Mouse (Mus musculus) bone marrow macrophage, adult 2 months (primary cell): Measurements from ENCODE around the gene Cep83. TPM values are rescaled to one million over a fixed set of nuclear protein-coding genes. Genes with fewer than 3 reads are reported as not detected.
"Not testable (repeated sequence)": the region's sequence is repeated elsewhere in the genome, so short reads cannot be mapped to it uniquely, and the experiment has no call there.

Experiments
- H3K27ac ChIP-seq: 2 replicates; pipeline ENCODE4 v1.5.1; 2012; ENCODE audit warnings: low read depth, low read length; ENCODE audit not compliant: insufficient read depth
- H3K4me1 ChIP-seq: 2 replicates; pipeline ENCODE4 v1.6.1; 2012; ENCODE audit warnings: low read length; ENCODE audit not compliant: control insufficient read depth, insufficient read depth
- H3K4me3 ChIP-seq: 2 replicates; pipeline ENCODE4 v1.5.1; 2012; ENCODE audit warnings: mild to moderate bottlenecking, low read length, moderate library complexity; ENCODE audit not compliant: insufficient read depth
- CTCF ChIP-seq: IDR thresholded peaks from 2 replicates; pipeline ENCODE4 v1.5.1; 2012; ENCODE audit warnings: low read depth, mild to moderate bottlenecking, low read length, moderate library complexity
- POLR2A ChIP-seq: IDR thresholded peaks from 2 replicates; pipeline ENCODE4 v1.6.1; 2012; ENCODE audit warnings: mild to moderate bottlenecking, low read depth, low read length, borderline replicate concordance
- polyA plus RNA-seq: library from polyadenylated mRNA; stranded (reverse); fragments of >200 nt; gene quantifications from 2 replicates; pipeline ENCODE4 v1.2.4, GENCODE M21; 2012; ENCODE audit not compliant: missing spikeins, insufficient read depth, insufficient read length

The Cep83 gene
- polyA plus RNA-seq, 1 experiment: 26.4 TPM

DNA sequence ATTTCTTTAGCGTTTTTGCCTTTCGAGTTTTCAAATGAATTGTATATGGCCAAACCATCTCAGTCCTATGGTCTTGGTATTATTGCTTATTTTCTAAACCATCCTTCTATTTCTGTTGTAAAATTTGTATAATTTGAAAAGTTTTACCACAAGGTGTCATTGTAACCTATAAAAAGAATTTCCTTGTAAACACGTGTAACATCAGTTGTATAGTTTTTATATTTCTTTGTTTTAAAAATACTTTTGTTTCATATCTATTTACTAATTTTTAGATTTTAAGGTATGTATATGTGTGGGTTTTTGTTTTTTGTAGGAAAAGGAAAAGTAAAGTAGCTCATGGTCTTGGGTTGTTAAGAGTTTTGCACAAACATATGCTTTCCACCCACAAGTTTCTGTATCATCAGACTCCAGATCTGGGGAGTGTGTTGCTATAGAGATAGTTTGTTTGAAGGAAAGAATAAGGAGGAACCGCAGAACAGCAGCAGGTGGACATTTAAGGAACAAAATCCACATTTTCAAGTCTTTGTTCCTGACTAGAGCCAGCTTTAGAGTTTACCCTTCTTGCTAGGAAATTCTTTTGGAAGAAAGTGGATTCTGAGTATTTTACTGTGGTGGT is 17.3 kb downstream of the Cep83 start:
- TF ChIP-seq POLR2A (no peak), CTCF (no peak)
- Histone ChIP-seq H3K4me3 (no peak overlapping the region), H3K4me1 (peaks cover 16% of the 10 kb centered on the region), H3K27ac (no peak overlapping the region)

DNA sequence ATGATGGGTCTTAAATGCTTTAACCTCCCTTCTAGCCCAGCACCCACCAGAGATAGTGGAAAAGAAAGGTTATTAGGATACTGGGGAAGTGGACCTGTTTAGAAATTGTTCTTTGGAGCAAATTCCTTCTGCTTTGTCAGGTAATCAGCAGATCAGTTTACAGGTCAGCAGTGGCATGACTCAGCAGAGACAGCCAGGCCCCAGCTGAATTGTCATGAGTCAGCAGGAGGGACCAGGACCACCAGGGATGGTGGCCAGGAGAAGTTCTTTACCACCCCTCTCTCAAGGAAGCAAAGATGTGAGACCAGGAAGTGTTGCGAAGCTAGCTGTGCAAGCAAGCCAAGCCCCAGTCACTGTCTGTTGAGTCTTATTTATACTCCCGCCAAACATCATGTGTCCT is 18.2 kb downstream of the Cep83 start:
- H3K27ac ChIP-seq: no peak overlapping the region
- no peak for TF ChIP-seq CTCF
- no peak for TF ChIP-seq POLR2A
- peaks cover 16% of the 10 kb centered on the region for H3K4me1 ChIP-seq
- H3K4me3 ChIP-seq: no peak overlapping the region

DNA sequence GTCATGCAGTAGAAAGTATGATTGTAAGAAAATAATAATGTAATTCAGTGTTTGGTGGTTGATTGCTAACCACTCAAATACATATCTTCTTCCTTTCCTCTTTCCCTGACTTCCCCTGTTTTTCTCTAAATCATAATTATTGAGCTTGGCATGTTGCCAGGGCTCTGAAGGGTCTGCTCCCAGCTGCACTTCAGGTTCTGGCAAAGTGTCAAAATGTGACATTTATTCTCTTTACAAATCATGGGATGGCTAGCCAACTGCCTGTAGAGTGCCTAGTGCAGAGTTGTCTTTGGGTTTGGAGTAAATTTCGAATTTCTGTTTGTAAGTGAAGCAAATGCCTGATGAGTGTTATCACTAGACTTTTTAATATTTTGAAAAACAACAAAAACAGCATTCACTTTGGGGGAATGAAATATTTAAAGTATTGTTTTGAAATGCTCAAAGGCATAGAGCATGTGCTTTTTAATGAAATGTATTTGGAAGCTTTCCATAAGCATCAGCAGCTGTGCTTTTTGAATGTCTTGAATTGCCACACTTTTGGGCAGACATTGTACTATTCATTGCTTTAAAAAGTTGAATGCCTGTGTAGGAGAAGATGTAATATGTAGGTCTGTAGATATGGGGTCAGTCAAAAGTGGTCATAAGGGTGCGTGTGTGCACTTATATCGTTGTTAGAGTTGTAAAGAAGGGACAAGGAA is 21.3 kb downstream of the Cep83 start:
- Histone ChIP-seq H3K4me3 (no peak overlapping the region), H3K27ac (no peak overlapping the region), H3K4me1 (peaks cover 11% of the 10 kb centered on the region)
- no peak for TF ChIP-seq CTCF
- no peak for TF ChIP-seq POLR2A

DNA sequence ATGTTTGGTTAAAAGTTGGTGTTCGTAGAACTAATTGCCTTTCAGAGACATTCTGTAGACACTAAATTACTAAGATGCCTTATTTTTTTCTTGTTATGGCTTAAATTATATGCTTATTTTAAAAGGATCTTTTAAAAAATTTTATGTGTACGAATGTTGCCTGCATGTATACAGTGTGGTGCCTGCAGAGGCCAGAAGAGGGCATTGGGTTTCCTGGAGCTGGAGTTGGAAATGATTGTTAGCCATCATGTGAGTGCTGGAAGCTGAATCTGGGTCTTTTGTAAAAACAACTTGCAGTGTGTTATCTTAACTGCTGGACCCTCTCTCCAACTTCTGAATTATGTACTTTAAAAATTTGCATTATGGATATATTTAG is 21.9 kb downstream of the Cep83 start:
- no peak overlapping the region for H3K27ac ChIP-seq
- TF ChIP-seq POLR2A: no peak
- H3K4me1 ChIP-seq: peaks cover 11% of the 10 kb centered on the region
- H3K4me3 ChIP-seq: no peak overlapping the region

DNA sequence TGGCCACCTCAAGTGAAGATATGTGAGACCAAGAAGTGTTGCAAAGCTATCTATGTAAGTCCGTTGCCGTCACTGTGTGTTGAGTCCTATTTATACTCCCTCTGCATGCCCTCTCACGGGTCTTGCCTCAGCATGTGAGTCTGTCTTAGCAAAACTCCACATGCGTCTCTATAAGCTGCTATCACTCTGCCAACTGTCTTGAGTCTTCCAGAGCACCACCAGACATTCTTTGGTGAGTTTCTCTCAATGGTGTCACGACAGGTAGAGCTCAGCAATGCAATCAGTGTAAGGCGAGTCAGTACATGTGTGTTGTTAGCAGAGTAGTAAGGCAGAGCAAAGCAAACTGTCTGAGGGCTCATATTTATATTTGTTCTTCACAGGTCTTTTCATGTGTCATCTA is 31.8 kb downstream of the Cep83 start:
- Histone ChIP-seq H3K4me1 (no peaks in the 10 kb centered on the region), H3K27ac (no peak overlapping the region), H3K4me3 (no peak overlapping the region)
- TF ChIP-seq POLR2A (no peak), CTCF (no peak)

DNA sequence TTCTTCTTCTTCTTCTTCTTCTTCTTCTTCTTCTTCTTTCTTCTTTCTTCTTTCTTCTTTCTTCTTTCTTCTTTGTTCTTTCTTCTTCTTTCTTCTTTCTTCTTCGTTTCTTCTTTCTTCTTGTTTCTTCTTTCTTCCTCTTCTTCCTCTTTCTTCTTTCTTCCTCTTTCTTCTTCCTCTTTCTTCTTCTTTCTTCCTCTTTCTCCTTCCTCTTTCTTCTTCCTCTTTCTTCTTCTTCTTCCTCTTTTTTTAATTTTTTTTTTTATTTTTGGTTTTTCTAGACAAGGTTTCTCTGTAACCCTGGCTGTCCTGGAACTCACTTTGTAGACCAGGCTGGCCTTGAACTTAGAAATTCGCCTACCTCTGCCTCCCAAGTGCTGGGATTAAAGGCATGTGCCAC is 39.6 kb downstream of the Cep83 start:
- peak overlapping the region; percentile 85 for H3K27ac ChIP-seq
- H3K4me3 ChIP-seq, H3K4me1 ChIP-seq: not testable (repeated sequence)

DNA sequence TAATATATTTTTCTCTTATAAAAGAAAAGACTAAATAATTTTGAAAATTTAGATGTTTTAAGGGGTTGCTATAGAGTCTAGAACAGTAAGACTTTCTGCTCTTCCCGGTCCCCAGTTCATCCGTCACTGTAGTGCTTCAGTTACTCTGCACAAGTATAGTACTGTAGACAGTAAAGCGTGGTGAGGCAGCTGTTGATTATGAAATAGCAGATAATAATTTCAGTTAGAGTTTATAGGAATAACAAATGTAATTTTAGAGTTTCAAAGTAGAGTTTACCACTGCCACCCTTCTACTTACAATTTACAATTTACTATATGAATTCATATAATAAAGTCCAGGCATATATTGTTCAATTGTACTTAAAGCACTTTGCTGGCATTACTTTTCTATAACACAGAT is 42.0 kb downstream of the Cep83 start:
- no peak overlapping the region for H3K27ac ChIP-seq
- no peak for TF ChIP-seq CTCF
- TF ChIP-seq POLR2A: no peak
- no peak overlapping the region for H3K4me3 ChIP-seq
- peaks cover 2% of the 10 kb centered on the region; the same call in 1 of the 2 replicates for H3K4me1 ChIP-seq

DNA sequence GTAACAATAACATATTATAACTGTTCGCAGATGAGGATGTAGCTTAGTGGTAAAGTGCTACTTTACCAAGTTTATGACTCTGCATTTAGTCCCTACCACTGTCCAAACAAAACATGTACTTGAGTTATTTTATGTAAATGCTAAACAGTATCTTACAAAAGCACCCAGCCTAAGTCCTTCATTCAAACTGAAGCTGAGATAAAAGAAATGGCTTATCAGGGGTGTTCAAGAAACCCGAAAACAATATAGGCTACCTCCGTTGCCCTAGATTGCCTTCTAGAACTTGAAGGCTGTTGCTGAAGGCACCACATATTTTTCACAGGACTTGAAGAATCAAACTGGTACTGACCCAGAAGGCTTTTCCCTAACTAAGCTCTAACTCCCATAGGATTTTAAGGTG is 46.4 kb downstream of the Cep83 start:
- H3K4me3 ChIP-seq: no peak overlapping the region
- H3K27ac ChIP-seq: no peak overlapping the region
- TF ChIP-seq POLR2A (no peak), CTCF (no peak)
- peaks cover 2% of the 10 kb centered on the region; the same call in 1 of the 2 replicates for H3K4me1 ChIP-seq

DNA sequence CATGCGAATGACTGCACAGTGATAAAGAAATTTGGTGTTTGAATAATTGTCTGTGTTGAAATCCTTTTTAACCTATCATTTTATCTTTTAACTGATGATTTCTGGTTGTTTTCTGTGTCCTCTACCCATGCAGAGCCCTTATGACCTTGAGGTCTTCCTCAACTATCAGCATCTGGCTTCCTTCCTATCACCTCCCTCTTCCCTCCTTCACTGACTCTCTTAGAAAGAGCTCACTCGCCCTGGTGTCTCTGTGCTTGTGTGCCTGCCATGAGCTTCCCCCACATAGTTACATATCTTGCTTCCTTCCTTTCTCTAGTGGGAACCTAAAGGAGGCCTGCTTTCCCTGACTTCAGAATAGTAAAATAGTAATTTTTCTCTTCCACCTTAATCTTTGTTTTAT is 51.8 kb downstream of the Cep83 start:
- H3K4me3 ChIP-seq: no peak overlapping the region
- peaks cover 4% of the 10 kb centered on the region for H3K4me1 ChIP-seq
- TF ChIP-seq CTCF (no peak), POLR2A (no peak)
- no peak overlapping the region for H3K27ac ChIP-seq

DNA sequence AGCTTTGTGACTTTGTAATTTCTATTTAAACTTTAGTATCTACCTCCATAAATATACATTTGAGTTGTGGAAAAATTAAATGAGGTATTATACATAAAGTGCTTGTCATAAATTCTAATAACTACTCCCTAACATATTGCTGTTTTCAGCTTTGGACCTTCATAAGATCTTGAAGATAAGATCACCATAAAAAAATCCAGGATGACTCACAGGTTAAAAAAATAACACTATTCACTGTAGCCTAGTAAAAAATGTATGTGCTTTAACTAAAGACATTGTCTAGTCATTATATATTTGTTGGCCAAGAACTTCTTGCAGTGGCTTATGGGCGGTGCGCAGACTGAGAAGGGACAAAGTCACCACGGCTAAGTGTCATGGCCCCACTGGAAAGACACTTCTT is 53.0 kb downstream of the Cep83 start:
- Histone ChIP-seq H3K4me3 (no peak overlapping the region), H3K4me1 (peaks cover 4% of the 10 kb centered on the region), H3K27ac (no peak overlapping the region)
- TF ChIP-seq CTCF: no peak
- no peak for TF ChIP-seq POLR2A

DNA sequence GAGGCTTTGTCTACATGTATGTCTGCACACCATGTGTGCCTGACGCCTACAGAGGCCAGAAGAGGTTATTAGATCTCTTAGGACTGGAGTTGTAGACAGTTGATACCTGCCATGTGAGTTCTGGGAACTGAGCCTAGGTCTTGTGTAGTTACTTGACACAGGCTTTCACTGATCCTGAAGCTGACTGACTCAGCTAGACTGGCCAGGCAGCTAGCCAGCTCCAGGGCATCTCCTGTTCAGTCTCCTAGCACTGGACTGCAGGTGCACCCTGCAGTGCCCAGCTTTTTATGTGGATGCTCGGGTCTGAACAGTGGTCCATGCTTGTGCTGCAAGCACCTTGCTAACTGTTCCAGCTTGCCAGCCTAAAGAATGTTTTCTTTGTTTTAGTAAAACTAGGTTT is 58.6 kb downstream of the Cep83 start:
- TF ChIP-seq POLR2A: no peak
- no peak for TF ChIP-seq CTCF
- H3K27ac ChIP-seq: no peak overlapping the region
- no peak overlapping the region for H3K4me3 ChIP-seq
- H3K4me1 ChIP-seq: no peaks in the 10 kb centered on the region
